Mouse (Mus musculus) urinary bladder, postnatal 4 days (tissue): ENCODE results near the gene Cpne8.
A peak's percentile ranks its signal among the peaks of the same experiment; 100 is the strongest.

ENCODE experiments used
- DNase-seq, 2 experiments: peaks; one replicate each; pipeline ENCODE4 v3.0.0; 2021 to 2022; ENCODE audit warnings: low spot score in 2 of 2

The Cpne8 gene

DNA sequence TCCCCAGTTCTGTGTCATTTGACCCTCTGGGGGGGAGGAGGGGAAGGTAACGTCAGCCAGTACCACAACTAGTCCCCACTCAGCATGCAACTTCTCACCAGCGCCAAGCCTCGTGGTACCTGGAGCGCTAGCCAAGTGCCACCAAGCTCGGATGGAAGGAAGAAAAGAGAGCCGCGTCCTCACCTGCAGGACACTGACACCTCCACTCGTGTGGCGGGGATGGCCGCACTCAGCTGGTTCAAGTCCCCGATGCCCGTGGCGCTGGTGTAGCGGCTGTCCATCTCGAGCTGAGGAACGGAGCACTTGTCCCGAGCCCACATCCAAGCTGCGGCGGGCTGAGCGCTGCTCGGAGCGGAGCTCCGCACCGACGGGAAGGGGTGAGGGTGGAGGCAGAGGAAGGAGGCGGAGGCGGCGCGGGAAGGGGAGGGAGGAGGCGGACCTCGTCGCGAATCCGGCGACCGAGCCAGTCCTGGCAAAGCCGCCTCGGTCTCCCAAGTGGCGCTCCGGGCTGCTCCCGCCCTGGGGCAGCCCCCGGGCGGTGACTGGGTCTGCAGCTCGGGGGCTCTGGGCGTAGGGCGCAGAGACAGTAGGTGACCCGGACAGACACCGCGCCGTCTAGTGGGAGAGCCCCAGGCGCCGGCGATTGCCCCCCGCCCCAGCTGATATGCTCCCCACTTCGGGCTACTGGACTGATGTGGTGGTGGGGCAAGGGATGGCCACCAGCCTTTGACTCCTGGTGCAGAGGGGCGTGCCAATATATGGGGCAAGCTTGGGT is at the start of gene Cpne8:
Gene Cpne8, minus strand, starts transcription at position 448 of the 775 bp plus-strand sequence.
- DNase-seq, result peak; percentile 58 to 72

- DNase-seq, result no peak
These were observed 38.5 kb upstream of the Cpne8 start for GRCm38 (mm10) chr15:90717717-90718116.

- DNase-seq, result no peak
These were observed 30.1 kb upstream of the Cpne8 start for GRCm38 (mm10) chr15:90709296-90709695.

DNA sequence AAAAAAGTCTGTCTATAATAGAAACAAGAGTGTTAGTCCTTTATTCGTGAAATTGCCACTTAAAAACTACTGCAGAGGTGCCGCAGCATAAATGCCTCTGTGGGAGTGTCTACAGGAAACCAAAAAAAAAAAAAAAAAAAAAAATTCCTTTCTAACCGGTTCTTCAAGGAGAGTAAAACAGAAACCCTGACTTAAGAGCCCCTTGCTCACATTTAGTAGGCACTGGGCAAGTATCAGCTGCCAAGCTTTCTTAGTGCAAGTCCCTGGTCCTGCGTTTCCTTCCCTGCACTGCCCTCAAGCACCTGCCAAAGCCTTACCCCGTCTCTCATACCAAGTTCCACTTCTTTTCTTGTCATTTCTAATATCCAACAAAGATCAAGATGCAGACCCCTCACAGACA is 25.1 kb upstream of the Cpne8 start:
- no peak for DNase-seq

DNA sequence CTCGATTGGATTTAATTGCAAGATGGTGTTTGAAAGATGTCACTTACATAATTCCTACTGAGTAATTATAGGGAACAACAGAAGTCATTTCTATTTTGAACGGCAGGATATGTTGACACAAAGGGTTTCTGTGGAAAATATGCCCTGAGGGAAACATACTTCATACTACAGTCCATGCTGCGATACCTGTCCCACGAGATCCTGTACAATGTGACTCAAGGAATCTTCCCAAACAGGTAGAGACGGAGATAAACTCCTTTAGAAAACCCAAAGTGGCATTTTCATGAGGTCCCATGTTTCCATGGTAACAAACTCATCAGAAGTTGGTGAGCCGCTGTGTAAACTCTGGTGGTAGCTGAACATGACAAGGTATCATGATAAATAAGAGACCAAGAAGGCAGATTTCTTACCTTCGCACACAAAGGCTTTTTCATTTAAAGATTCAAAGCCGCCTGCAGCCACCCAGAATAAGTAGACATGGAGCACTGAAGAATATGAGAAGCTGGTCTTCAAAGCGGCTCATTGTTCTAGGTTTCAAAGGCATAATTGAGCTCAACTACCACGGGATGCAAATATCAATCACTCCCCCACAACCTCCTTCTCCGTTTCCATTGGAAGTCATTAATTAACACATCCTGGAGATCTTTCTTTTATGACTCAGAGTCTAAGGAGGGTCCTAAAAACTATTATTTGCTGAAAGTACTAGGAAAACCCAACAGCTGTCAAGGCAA is 24.4 kb upstream of the Cpne8 start:
- DNase-seq, result no peak

DNA sequence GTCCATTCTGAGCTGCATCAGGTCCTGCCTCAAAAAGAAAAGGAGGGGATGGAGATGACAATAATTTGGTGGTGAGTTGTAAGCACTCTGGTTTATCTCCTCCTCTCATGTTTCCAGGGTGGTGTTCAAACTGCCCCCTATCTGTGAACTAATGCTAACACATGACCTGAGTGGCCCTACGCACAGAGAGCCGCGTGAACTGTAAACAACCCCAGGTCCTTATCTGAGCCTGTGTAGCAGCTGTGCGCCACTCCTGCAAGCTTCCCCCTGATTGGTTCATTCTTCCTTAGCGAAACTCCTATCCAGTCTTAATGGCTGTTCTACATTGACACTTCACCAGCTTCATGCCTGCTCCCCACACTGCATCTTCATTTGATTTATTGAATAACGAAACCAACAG is 7.5 kb upstream of the Cpne8 start:
- DNase-seq, result no peak

DNA sequence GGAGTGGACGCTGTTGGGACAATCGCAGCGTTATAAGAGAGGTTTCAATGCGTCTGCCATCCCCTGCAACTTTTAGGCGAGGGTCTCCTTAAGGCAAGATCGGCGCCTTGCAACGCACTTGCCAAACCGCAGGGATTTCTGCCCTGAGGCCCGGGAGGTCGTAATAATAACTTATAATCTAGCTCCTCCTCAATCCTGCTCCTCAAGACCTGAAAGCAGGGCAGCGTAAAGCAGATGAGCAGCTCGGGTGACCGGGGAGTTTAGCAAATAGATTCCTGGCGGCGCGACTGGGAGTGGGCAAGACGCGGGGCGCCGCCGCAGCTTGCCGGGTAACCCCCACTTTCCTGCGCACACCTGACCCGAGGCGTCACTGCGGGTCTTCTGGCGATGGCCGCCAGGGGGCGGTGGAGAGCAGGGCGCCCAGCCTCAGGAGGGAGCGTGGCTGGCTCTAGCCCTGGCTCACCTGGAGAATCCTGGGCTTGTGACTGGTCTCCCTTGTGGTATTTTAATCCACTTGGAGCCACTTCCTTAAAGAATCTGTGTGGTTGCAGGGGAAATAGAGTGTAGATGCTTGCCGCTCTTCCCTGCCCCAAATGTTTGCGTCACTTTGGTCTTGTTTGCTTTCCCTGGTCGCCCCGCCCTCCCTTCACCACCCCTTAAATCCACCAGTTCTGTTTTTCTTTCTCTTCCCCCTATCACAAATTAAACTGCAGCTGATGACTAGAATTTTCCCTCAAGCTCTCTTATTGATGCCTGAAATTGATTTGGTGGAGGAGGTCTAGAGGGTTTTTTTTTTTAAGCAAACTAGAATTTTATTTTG is 738 bp upstream of the Cpne8 start:
- DNase-seq, result peak; percentile 40 to 67

- DNase-seq, result no peak
These were observed 744 bp downstream of the Cpne8 start for GRCm38 (mm10) chr15:90678488-90678887.

GRCm38 (mm10) chr15:90669494-90669893 is 9.7 kb downstream of the Cpne8 start:
- DNase-seq, result no peak

GRCm38 (mm10) chr15:90666893-90667292 is 12.3 kb downstream of the Cpne8 start:
- no peak for DNase-seq

DNA sequence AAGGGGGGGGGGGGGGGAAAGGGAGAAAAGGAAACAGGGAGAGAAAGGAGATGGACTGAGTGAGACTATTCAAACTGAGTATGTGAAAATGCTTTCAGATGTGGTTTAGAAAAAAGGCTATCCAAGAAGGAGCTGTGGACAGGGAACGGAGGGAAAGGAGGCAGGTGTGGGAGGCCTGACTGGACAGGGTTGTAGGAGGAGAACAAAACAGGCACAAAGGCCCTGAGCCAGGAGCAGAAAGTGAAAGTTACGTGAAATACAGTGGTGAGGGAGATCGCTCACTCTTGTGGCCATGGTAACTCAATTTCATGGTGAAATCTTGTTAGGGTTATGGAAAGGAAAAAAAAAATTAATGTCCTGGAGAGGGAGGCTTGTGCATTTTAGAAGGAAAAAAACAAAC is 14.6 kb downstream of the Cpne8 start:
- no peak for DNase-seq

DNA sequence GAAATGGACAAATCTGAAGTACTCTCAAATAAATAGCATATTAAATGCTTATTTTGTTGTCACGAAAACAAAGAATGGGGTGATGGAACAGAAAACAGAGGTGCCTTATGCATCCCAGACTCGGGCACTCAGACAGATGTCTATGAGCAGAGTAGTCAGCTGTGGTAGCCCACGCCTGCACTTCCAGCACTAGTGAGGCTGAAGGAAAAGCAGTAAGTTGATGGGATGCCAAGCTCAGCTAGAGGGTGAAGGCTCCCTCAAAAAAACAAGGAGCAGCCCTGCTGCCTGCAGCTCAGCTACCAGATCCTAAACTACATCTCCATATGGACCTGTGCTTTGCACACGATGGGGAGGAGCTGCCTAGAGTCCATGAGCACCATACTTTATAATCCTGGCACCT is 15.6 kb downstream of the Cpne8 start:
- DNase-seq, result no peak

- no peak for DNase-seq
These were observed 18.5 kb downstream of the Cpne8 start for GRCm38 (mm10) chr15:90660723-90661122.

- no peak for DNase-seq
These were observed 21.2 kb downstream of the Cpne8 start for GRCm38 (mm10) chr15:90658053-90658452.

DNA sequence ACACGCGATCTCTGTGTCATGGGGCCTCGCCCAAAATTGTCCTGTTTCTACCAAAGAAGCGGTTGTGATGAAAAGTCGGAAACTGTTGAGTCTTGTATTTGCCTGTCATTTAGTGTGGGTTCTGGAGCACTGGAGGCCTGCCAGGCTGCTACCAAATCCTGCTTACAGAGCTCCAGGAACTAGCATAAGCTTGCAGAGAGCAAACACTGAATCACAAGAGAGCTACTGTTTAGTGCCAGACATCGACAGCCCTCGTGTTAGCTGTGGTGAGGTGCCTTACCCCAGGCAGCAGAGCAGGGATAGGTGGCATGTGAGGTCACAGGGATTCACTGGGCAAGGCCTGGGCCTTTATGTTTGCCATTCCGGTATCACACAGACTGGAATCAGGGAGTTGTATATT is 22.7 kb downstream of the Cpne8 start:
- DNase-seq, result no peak

- no peak for DNase-seq
These were observed 32.1 kb downstream of the Cpne8 start for GRCm38 (mm10) chr15:90647011-90647577.

- no peak for DNase-seq
These were observed 32.9 kb downstream of the Cpne8 start for GRCm38 (mm10) chr15:90646326-90646725.

DNA sequence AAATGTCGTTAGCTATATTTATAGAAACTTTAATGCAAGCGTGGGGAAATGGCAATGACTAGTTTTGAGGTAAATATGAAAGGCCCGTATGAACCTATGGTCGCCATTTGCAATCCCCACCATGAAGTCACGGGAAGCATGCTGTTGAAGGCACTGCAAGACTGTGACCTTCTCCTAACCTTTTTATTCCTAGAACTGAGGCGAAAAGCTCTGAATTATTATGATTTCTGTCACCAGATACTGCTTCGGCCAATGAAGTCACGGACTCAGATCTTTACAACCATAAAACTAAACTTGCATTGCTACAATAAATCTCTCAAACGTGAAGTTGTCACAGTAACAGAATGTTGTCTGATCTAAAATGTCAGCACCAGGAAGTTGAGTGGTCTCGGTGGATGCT is 33.4 kb downstream of the Cpne8 start:
- DNase-seq, result no peak

- DNase-seq, result no peak
These were observed 55.0 kb downstream of the Cpne8 start for GRCm38 (mm10) chr15:90624201-90624600.

- no peak for DNase-seq
These were observed 57.2 kb downstream of the Cpne8 start for GRCm38 (mm10) chr15:90622005-90622404.

DNA sequence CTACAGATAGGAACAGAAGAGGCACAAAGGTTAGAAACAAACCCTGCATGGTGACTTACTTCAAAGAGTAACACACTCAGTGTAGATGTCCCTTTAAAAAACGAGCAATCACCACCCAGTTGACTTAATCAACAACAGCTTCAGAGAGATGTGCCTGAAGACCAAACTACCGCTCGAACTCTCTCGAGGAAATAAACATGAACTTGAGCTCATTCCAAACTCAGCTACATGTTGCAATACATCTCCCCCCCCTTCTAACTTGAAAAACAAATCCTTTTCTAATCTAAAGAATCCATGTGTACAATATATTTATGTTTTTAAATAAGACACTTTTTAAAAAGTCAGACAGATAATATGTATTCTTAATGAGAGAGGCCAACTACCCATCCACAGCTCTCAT is 59.5 kb downstream of the Cpne8 start:
- DNase-seq, result no peak
